Mouse (Mus musculus) heart, embryonic 13.5 days (tissue): ENCODE results near the gene Cbr3. TPM values are rescaled to one million over a fixed set of nuclear protein-coding genes. Genes with fewer than 3 reads are reported as not detected.

Experiments used
- ATAC-seq: fragments of 200-750 bp; cut with Nextera tagmentation; 2 replicates; pipeline ENCODE4 v1.8.0; 2017; ENCODE audit warnings: moderate TSS enrichment; ENCODE audit not compliant: insufficient number of reproducible peaks, low FRiP score, low TSS enrichment; ENCODE audit errors: extremely low read depth
- H3K27ac ChIP-seq: fragments of 300-500 bp; sonication (generic); replicated peaks from 2 replicates; pipeline ENCODE4 v1.5.1; 2015; ENCODE audit warnings: moderate library complexity, mild to moderate bottlenecking, inconsistent platforms
- H3K27me3 ChIP-seq: fragments of 300-500 bp; sonication (generic); replicated peaks from 2 replicates; pipeline ENCODE4 v1.6.1; 2015; ENCODE audit warnings: mild to moderate bottlenecking, inconsistent platforms
- H3K36me3 ChIP-seq: fragments of 300-500 bp; sonication (generic); 2 replicates; pipeline ENCODE4 v1.6.1; 2015; ENCODE audit warnings: mild to moderate bottlenecking, inconsistent platforms
- H3K4me1 ChIP-seq: fragments of 300-500 bp; sonication (generic); 2 replicates; pipeline ENCODE4 v1.6.1; 2015; ENCODE audit warnings: inconsistent platforms
- H3K4me2 ChIP-seq: fragments of 300-500 bp; sonication (generic); 2 replicates; pipeline ENCODE4 v1.6.1; 2015; ENCODE audit warnings: inconsistent platforms, mild to moderate bottlenecking, moderate library complexity
- H3K4me3 ChIP-seq: fragments of 300-500 bp; sonication (generic); 2 replicates; pipeline ENCODE4 v1.5.1; 2015; ENCODE audit warnings: moderate library complexity, mild to moderate bottlenecking, inconsistent platforms
- H3K9ac ChIP-seq: fragments of 300-500 bp; sonication (generic); 2 replicates; pipeline ENCODE4 v1.6.1; 2015; ENCODE audit warnings: inconsistent platforms, mild to moderate bottlenecking, moderate library complexity
- H3K9me3 ChIP-seq: fragments of 300-500 bp; sonication (generic); 2 replicates; pipeline ENCODE4 v1.6.1; 2016; ENCODE audit warnings: inconsistent platforms
- WGBS: fragments of 180-500 bp; shearing (Covaris S2); methylation state at CpG from one replicate; pipeline ENCODE4 v1.1.7; 2015; ENCODE audit warnings: mixed read lengths; 5-methylcytosine and 5-hydroxymethylcytosine counted together
- polyA plus RNA-seq: library from polyadenylated mRNA; unstranded; fragments of >200 nt; fragmentation: Nextera tagmentation; extraction: Ambion mirVana; gene quantifications from 2 replicates; pipeline ENCODE4 v1.2.1, GENCODE M21; 2015

Cbr3 gene
- polyA plus RNA-seq, 1 experiment from 2014 or later, result 0.70 TPM

DNA sequence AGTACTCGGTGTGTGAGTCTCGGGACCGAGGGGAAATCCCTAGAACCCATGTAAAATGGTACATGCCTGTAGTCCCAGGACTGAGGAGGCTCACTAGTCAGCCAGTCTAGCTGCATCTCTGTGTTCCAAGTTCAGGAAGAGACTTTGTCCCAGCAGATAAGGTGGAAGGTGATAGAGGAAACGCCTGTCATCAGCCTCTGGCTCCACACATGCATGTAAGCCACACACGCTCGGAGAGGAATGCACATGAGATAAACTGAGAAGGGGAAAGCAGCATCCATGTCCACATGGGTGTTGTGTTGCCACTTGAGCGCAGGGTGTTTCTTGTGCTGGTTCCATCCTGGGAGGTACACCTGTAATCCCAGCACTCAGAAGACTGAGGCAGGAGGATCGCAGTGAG lies 48.3 kb downstream of the Cbr3 start:
- H3K27me3 ChIP-seq, result peaks cover 8% of the 10 kb centered on the region; the same call in 1 of the 2 replicates
- H3K4me1 ChIP-seq, result peaks cover 30% of the 10 kb centered on the region
- no peak for ATAC-seq
- H3K4me2 ChIP-seq, result no peak overlapping the region
- no peak overlapping the region for H3K4me3 ChIP-seq
- no peak overlapping the region for H3K27ac ChIP-seq
- WGBS, result 51% methylated on average over 8 of the region's 8 CpGs
- peaks cover 5% of the 10 kb centered on the region; the same call in 1 of the 2 replicates for H3K36me3 ChIP-seq
- H3K9me3 ChIP-seq, result no peaks in the 10 kb centered on the region
- H3K9ac ChIP-seq, result no peak overlapping the region

DNA sequence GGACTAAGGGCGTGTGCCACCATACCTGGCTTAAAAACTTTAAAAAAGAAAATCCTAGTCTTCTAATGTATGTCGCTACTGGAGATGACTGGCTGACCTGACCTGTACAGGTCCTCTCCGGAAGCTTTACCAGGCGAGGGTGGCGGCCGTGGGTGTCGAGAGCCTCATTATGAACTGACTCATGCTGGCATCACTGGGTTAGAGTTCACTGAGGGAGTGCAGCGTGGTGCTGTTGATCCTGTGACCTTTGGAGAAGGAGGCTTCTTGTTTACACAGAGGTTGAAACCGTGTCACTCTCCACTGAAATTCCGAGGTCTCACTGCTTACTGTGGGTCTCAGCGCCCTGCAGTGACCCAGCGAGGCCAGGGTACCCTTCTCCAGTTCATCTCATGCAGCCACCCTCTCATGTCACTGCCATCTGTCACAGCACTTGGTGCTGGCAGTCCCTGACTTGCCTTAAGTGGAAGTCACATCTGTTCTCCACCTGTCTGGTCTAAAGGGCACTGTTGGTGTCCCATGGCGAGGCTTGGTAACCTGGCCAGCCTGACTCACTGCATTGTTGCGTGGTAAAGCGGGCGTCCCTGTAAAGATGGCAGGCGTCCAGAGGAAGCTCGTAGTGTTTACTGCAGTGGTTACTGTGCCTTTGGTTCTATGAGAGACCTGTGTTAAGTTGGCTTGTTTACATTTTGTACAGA lies 50.0 kb downstream of the Cbr3 start:
- H3K27ac ChIP-seq, result no peak overlapping the region
- no peak for ATAC-seq
- no peaks in the 10 kb centered on the region for H3K9me3 ChIP-seq
- whole genome bisulfite sequencing, result 76% methylated on average over 18 of the region's 18 CpGs
- peaks cover 4% of the 10 kb centered on the region; the same call in 1 of the 2 replicates for H3K27me3 ChIP-seq
- H3K4me1 ChIP-seq, result peaks cover 30% of the 10 kb centered on the region
- H3K4me2 ChIP-seq, result no peak overlapping the region
- no peak overlapping the region for H3K9ac ChIP-seq
- H3K4me3 ChIP-seq, result no peak overlapping the region
- H3K36me3 ChIP-seq, result peaks cover 5% of the 10 kb centered on the region; the same call in 1 of the 2 replicates

DNA sequence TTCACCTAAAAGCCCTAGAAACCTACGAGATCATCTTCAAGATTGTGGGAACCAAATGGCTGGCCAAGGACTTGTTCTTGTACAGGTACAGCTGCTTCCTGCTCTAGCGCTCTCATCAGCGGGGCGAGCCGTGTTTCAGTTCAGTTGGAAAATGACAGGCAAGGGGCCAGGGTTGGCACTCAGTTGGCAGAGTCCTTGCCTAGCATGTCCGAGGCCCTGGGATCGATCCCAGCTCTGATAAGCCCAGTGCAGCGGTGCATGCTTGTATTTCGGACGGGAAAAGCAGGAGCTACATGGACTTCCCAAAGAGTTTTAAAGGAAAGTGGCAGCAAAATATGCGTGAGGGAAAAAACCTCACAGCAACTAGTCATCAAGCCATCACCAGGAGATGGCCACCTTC lies 56.2 kb downstream of the Cbr3 start:
- H3K4me1 ChIP-seq, result 0 out of 2 replicates have a peak, but pooled peaks cover 4% of the 10 kb centered on the region
- 86% methylated on average over 11 of the region's 11 CpGs for WGBS
- ATAC-seq, result no peak

More for the DNA sequence above, 56.2 kb downstream of the Cbr3 start:
- Histone ChIP-seq H3K4me2 (no peak overlapping the region), H3K9me3 (no peaks in the 10 kb centered on the region), H3K9ac (no peak overlapping the region), H3K36me3 (peaks cover 25% of the 10 kb centered on the region), H3K27me3 (no peaks in the 10 kb centered on the region), H3K27ac (no peak overlapping the region), H3K4me3 (no peak overlapping the region)

Other genes with a start within 250 kb of the Cbr3 start
- gene Setd4, start 79.2 kb upstream of the Cbr3 start, polyA plus RNA-seq, result 5.4 and 5.8 TPM in 2 replicates
- gene Cbr1, start 77.4 kb upstream of the Cbr3 start, polyA plus RNA-seq, result 58.6 and 59.4 TPM in 2 replicates
- not detected in 2 replicates for gene Gm5678, start 55.1 kb upstream of the Cbr3 start, polyA plus RNA-seq
- 6.0 and 6.4 TPM in 2 replicates for gene Dop1b, start 28.7 kb downstream of the Cbr3 start, polyA plus RNA-seq
- gene Morc3, start 148.9 kb downstream of the Cbr3 start, polyA plus RNA-seq, result 19.1 and 22.3 TPM in 2 replicates
- gene Chaf1b, start 200.7 kb downstream of the Cbr3 start, polyA plus RNA-seq, result 44.6 and 45.6 TPM in 2 replicates